Mouse (Mus musculus) right cerebral cortex, adult 2 months (tissue): ENCODE data around the gene Dqx1.

ENCODE experiments used
- DNase-seq, 2 experiments: peaks; one replicate each; pipeline ENCODE4 v3.0.0; 2021 to 2022; ENCODE audit warnings: low spot score in 2 of 2

The Dqx1 gene

DNA sequence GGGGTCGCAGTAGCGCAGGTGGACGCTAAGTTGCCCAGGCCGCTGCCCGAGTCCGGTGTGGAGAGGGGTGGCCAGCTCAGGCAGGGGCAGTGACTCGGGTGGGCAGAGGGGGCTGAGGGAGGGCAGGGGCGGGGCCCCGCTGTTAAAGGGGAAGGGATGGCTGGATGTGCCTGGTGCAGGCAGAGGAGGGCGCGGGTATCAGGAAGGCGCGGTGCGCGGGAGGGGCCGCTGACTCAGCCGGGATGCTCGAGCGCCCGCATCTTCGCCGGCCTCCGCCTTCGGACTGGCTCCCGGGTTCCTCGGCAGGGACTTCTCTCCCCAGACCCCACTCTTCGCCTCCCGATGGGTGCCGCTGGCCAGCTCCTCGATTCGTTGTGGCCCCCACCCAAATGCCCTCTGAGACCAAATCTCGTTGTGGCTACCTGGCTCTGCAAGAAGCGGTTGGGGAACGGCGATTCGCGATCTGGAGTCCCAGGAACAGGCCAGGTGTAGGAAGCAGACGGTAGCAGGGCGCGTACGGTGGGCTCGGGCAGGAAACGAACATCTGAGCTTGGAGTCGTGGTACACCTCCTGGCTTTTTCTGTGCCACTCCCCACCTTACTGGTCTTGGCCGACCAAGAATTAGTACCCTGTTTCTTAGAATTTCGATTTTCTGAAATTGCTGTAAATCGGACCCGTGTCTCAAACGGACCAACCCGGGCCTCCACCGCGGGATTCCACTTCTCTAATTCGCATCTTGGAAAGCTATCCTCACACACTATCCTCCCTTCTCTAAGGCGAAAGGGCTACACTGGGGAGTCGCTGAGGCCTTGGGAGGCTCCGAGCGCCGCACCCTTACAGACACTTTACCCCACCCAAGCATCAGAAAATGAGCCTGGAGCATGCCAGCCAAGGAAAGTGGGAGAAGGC lies 12.9 kb downstream of the Dqx1 start:
- peak in 1 of 2 experiments; percentile 36 for DNase-seq

DNA sequence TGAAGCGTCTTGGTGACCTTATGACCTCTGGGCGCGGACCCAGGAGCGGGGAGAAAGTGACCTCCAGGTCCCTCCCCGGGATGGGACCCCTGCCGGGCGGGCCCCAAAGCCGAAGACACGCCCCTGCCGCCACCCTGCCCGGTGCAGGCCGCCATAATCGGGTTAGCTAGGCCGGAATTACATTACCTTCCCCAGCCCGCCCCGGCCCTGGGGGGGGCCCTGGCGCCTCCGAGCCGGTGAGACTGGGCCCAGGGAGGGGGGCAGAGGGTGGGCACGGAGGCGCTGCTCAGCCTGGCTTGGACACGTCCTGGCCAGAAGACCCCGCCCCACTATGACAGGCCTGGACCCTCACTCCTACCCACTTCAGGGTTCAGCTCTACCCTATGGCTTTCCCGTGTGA lies 13.6 kb downstream of the Dqx1 start:
- DNase-seq = no peak

DNA sequence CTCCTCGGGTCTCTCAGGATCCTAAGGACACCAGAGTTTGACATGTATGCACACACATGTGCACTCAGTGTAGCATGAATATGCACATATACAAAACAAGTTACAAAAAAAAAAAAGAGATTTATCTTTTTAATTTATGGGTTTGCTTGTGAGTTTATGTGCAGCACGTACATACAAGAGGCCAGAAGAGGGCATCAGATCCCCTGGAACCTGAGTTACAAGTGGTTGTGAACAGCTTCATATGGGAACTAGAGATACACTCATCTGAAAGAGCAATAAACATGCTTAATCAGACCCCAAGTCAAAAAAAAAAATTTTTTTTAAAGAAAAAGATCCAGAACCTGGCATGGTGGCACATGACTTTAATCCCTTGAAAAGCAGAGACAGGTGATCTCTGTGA lies 17.3 kb downstream of the Dqx1 start:
- no peak for DNase-seq

DNA sequence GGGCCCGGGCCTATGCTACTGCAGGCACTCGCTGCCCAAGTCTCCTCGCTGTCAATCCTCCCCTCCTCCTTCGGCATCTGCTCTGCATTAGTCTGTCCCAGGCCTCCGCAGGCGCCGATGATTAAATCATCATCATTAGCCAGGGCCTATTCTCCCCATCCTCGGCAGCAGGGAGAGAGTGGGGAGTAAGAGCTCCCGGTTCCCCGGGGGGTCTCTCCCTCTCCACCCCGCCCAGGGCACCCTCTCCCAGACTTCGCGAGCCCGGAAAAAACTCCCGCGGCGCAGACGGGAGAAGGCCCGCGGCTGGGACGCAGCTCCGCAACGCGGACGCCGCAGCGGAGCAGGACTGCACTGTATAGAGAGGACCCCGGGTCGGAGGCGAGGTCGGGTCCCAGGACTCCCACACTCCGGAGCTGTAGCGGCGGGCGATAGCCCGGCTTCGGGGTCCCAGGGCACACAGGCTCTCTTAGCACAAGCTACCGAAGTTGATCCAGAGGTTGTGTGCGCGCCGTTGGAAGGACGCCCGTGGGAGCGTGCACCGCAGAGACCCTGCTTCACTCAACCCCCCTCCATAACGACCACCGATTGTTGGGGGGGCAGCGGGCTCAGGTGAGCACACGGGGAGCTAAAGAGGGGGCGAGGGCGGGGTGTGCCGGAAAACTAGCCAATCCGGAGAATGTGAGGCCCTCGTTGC lies 20.1 kb downstream of the Dqx1 start, which contains the start of gene Pcgf1:
TSS of gene Pcgf1 (plus strand) at position 240 of the 694 bp plus-strand sequence.
- DNase-seq = peak; percentile 46 to 59

DNA sequence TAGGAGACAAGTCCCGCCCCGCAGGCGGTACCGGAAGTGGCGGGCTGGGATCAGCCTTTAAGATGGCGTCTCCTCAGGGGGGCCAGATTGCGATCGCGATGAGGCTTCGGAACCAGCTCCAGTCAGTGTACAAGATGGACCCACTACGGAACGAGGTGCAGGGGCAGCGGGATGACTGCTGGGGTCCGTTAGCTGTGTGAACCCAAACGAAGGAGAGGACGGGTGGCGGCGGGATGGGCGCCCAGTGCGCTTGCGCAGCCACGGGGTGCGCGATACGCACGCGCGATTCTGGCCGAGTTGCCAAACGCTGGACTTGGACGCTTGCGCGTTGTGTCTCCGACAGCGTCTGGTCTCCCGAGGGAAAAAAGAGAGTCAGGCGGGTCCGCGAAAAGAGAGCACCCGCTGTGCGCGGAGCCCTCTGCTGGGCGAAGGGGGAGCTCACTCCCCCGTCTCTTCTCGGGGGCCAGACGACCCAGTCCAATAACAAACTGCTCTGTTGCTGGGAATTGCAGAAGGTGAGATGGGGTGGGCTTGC lies 20.7 kb downstream of the Dqx1 start:
- peak; percentile 100 for DNase-seq

DNA sequence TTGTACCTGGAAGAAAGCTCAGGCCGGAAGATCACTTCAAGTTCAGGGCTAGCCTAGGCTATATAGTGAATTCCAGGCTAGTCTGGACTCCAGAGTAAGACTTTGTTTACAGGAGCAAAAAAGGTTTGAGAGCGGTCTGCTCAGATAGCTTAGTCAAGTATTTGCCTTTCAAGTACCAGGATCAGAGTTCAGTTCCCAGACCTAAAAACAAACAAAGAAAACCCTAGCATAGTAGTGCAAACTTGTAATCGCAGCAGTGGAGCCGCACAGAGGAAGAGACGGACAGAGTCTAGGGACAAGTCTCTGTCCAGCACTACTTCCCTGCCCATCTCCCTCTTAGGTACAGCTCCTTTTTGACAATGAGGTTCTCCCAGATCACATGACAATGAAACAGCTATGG lies 22.6 kb downstream of the Dqx1 start:
- no peak for DNase-seq

DNA sequence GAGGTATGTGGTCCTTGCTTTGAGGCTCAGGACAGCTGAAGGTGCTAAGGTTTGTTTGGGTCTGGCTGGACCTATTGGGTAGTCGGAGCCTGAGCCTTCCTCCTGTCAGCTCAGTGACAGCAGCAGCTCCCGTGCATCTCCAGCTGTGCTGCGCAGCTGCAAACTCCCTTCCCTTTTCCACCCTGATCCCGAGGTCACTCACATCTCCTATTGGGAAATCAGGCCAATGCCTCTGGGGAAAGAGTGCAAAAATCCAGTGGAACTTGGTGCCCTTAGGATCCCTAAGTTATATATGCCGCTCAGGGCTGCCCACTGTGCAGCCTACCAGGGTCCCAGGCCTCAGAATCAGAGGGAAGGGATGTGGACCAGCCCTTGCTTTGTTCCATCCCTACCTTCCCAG lies 25.9 kb downstream of the Dqx1 start:
- no peak for DNase-seq

DNA sequence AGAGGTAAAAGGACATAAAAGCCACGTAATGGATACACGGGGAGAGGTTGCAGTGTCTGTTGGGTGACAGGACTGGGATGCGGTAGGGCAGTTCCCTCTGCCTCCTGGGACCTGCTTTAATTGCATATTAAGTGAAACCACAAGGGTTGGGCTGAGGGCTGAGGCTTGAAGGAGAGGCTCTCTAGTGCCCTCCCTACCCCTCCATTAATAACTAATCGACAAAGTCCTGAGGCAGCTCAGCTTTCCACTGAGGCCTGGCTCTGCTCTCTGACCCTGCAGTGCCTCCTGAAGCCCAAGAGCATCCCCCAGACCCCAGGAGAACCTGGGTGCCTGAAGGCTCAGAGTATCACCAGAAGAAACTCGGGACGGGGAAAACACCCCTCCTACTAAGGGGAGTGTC lies 26.8 kb downstream of the Dqx1 start:
- DNase-seq = no peak

DNA sequence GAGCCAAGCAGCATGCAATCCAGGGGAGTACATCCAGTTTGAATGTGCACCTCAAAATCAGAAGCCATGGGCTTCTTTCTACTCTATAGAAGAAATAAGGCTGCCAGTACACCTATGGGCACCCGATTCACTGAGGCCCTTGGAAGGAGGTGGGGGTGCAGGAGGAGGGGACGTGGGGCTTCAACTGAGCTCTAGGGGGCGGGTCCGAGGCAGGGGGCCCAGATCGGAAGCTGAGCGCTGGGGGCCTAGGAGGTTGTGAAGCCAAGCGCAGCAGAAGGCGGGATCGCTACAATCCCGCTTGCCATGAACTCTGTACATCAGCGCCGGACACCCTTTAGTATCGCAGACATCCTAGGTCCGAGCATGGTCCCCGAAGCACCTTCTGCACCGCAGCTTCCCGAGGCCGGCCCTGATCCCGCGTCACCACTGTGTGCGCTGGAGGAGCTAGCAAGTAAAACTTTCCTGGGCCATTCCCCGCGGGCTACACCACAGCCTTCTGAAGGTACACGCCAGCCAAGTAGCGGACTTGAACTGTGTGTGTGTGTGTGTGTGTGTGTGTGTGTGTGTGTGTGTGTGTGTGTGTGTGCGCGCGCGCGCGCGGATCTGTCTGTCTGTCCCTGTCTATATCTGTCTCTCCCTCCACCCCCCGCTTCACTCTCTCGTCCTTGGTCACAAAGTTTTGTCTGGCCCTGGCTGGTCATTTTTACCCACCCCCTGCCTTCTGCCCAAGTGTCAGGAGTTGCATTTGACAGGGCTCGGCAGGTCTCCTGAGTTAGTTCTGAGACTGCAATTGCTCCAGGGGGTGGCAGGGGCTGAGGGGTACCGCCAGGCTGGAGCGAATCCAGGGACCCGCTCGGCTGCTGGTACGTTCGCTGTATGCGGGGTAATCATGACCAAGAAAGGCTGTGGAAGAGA lies 28.7 kb downstream of the Dqx1 start, which contains the start of gene Lbx2:
TSS of gene Lbx2 (plus strand) at position 247 of the 915 bp plus-strand sequence.
- DNase-seq = no peak

DNA sequence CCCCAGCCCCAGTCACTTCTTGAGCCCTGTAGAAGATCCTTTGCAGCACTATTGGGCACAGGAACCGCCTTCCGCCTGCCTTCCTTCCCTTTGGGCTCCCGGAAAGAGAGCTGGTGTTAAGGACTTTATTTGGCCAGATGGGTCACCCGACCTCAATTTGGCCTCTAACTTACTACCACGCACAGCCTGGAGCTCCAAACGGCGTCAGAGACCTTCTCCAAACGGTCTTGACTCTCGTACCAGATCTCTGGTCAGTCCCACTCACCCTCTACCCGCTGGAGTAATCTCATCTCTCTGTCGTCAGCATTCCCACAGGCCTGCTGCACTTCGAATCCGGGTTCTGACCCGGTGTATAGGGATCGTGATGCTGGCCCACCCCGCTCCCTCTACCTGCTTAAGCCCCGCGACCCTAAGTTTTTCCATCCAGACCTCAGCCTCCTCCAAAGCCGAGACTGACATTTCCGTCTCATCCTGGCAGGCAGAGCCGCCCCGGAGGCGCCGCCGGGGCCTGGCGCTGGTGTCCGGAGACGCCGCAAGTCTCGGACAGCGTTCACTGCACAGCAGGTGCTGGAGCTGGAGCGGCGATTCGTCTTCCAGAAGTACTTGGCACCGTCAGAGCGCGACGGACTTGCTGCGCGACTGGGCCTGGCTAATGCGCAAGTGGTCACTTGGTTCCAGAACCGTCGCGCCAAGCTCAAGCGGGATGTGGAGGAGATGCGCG lies 29.7 kb downstream of the Dqx1 start:
- DNase-seq = no peak

DNA sequence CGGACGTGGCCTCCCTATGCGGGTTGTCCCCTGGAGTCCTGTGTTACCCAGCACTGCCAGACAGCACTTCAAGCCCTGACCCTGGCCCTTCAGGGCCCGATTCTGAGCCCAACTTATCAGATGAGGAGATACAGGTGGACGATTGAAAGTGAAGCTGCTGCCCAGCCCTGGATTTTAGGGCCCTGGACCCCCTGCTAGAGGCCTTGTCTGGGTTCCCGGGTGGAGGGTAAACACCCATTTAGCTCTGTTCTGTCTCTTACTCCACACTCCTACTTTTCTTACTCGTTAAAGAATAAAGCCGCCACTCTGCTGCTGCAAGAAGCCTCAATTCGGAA lies 30.2 kb downstream of the Dqx1 start:
- DNase-seq = no peak

DNA sequence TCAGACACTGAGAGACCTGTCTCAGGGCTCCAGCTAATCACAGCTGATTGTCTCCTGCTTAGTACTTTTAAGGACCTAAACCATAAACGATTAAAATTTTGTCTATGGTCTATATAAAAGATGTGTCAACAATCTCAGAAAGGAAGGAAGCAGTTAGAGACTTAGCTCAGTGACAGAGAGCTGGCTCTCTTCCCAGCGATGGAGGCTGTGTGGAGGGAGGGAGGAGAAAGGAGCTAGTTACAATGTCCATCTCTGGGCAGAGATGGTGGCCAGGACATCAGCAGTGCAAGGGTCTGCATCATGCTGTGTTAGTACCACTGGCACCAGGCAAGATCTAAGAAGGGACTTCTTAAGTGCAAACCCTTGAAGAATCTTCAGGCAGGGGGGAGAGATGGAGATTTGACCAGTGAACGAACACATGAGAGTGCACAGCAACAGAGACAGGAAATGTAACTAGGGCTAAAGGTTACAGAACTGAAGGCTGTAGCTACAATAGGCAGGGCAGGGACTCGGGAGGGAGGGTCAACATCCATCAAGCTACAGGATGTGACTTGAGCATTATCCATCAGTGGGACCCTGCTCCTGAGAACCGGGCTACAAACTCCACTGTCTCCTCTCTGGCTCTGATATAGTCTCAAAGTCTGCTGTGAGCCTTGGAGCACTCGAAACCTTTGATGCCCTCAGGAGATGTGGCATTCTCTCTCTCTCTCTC lies 34.9 kb downstream of the Dqx1 start:
- no peak for DNase-seq

DNA sequence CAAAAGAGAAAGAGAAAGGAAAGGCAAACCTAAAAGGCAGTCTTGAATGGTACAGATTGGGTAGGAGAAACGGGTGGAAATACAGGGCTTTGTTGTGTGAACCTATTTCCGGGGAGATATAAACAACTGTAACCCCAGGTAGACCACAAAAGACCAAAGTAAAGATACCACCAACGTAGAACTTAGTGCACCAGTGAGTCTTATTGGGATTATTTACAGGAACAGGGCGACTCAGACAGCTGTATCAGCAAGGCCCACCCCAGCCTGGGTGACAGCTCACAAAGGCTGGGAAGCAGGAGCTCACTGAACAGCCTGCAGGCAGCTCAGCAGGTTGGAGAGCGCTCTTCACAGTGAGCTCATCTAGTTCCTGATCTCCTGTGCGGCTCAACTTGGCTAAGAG lies 38.3 kb downstream of the Dqx1 start:
- DNase-seq = no peak

DNA sequence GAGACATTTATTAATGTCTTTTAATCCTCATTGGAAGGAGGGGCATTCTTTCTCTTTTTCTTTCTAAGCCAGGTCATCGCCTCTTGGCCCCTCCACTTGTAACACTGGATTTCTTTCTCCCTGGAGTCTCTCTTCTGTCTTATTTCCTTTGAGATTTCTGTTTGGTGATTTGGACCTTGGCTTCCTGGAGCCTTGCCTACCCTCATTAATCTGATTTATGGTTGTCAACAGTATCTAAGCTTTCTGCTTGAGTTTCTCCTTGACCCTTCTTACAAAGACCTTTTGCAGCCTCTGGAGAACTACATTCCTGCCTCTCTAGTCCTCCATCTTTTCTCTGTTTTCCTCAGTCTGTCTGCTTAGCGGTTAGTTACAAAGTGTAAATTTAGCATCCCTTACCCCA lies 40.8 kb downstream of the Dqx1 start:
- DNase-seq = no peak

DNA sequence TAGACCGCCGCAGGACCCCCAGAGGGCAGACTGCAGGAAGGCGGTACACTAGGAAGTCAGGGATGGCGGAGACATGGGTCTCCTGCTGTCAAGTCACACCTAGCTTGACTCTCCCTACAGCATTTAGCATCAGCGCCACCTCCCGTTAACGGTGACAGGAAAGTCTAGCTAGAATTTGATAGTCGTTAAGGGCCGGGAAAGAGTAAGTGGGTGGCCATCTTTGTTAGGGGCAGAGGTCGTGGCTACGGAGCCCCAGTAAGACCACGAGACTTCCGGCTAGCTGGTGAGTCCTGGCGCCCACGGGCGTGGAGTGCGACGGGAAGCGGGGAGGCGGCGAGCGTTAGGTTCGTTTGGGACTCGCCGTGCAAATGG lies 43.7 kb downstream of the Dqx1 start, which contains the start of the genes Ccdc142 and Gm42688:
TSS of gene Ccdc142 (plus strand) at position 286 of the 372 bp plus-strand sequence.
TSS of gene Gm42688 (plus strand) at position 302 of the 372 bp plus-strand sequence.
- DNase-seq = peak; percentile 87 to 92

DNA sequence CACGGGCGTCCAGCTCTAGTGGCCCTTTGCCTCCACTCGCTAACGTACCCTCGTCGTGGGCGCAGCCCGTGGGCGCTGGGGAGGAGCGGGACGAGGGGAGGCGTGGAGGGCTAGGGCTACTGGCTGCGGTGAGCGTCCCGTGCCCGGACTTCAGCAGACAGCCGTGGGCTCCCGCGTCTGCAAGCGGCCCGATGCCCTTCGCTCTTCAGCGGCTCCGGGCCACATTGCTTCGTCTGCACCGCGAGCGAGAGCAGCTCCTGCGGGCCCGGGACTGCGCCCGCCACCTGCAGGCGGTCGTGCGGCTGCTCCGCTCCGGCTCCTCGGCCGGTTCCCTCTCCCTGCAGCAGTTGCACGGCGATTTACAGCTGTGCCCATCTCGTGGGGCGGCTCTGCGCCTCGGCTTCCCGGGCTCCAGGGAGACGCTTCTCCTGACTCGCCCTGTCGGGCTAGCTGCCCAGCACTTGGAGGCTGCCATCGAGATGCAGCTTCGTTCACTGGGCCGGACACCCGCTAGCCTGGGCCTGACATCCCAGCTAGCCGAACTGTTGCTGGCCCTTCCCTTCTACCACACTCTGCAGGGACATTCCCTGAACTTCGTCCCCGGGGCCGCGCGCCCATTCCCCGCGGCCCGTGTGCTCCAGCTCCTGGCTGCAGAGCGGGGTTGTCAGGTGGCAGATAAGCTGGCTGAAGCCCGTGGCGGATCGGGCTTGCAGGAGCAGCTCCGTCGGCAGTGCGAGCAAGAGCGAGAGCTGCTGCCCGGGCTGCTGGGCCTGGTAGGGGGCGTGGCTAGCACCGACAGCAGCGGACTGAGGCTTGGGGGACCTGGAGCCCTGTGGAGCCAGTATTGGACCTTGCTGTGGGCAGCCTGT lies 44.3 kb downstream of the Dqx1 start:
- DNase-seq = peak in 1 of 2 experiments; percentile 57

DNA sequence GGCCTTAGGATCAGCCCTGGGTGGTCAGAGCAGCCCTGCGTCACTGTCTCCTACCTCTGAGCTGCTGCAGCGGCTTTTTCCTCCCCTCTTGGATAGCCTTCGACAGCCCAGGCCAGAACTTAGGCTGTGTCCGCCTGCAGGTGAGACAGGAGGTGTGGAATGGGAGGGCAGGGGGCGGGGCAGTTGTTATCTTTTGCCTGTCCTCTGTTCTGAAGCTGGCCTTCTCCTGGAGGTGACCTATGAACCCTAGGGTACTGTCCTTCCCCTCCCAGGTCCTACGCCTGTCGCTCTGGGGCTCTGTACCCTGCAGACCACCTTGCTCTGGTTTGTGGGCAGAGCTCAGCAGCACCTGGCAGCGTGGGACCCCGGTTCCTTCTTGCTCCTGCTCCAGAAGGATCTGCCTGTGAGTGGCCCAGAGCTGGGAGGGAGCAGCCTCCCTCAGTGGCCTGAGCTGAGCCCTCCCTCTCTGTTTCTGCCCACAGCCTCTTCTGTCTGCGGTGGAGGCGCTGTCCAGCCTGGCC lies 45.5 kb downstream of the Dqx1 start:
- no peak for DNase-seq

DNA sequence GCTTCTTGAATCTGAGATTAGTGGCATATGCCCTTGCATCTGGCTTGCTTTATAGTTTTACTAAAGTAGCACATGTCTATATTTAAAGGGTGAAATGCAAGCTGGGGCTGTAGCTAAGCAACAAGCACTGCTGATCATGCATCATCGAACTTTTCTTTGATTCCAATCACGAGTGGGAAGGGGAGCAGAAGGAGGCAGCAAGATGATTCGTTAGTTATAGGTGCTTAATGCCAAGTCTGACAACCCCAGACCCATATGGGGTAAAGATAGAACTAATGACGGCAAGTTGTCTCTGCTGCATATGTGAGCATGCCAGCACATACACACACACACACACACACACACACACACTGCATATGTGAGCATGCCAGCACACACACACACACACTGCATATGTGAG lies 46.5 kb downstream of the Dqx1 start:
- DNase-seq = no peak
